Mouse (Mus musculus) heart, embryonic 14.5 days (tissue): Measurements from ENCODE around the gene Sumo1. TPM values are rescaled to one million over a fixed set of nuclear protein-coding genes. Genes with fewer than 3 reads are reported as not detected.

Experiments
- polyA plus RNA-seq: library from polyadenylated mRNA; unstranded; fragments of >200 nt; fragmentation: Nextera tagmentation; extraction: Ambion mirVana; gene quantifications from 2 replicates; pipeline ENCODE4 v1.2.1, GENCODE M21; 2014

The Sumo1 gene
- polyA plus RNA-seq, 1 experiment from 2014 or later = 246 TPM

Other genes with a start within 250 kb of the Sumo1 start
- gene Fzd7, start 188.4 kb downstream of the Sumo1 start, polyA plus RNA-seq = 1.8 and 5.4 TPM in 2 replicates
- gene Gm973, start 154.6 kb downstream of the Sumo1 start, polyA plus RNA-seq = not detected in 2 replicates
- gene Nop58, start 14.1 kb upstream of the Sumo1 start, polyA plus RNA-seq = 110 and 120 TPM in 2 replicates
- 12.0 and 13.1 TPM in 2 replicates for gene Bmpr2, start 92.6 kb upstream of the Sumo1 start, polyA plus RNA-seq
- gene Fam117b, start 242.2 kb upstream of the Sumo1 start, polyA plus RNA-seq = 6.5 and 6.8 TPM in 2 replicates